Mouse (Mus musculus) neural tube, embryonic 11.5 days (tissue): ENCODE results near the gene Camta2. TPM values are rescaled to one million over a fixed set of nuclear protein-coding genes. Genes with fewer than 3 reads are reported as not detected.

ENCODE experiments used
- ATAC-seq: fragments of 200-750 bp; cut with Nextera tagmentation; 2 replicates; pipeline ENCODE4 v1.8.0; 2017; ENCODE audit warnings: moderate number of reproducible peaks, mild to moderate bottlenecking, moderate TSS enrichment, moderate library complexity; ENCODE audit not compliant: insufficient read depth, low FRiP score, low TSS enrichment
- DNase-seq: peaks from one replicate; pipeline ENCODE4 v3.0.0-alpha.2; 2015; ENCODE audit warnings: low spot score
- H3K27ac ChIP-seq: fragments of 300-500 bp; sonication (generic); 2 replicates; pipeline ENCODE4 v1.5.1; 2014; ENCODE audit warnings: low read depth, mild to moderate bottlenecking, low read length
- H3K27me3 ChIP-seq: fragments of 300-500 bp; sonication (generic); 2 replicates; pipeline ENCODE4 v1.6.1; 2014; ENCODE audit warnings: mild to moderate bottlenecking, low read length, mixed read lengths; ENCODE audit not compliant: control insufficient read depth, insufficient read depth
- H3K36me3 ChIP-seq: fragments of 300-500 bp; sonication (generic); 2 replicates; pipeline ENCODE4 v1.6.1; 2014; ENCODE audit warnings: mild to moderate bottlenecking, low read length, moderate library complexity, mixed read lengths; ENCODE audit not compliant: control insufficient read depth, insufficient read depth
- H3K4me1 ChIP-seq: fragments of 300-500 bp; sonication (generic); 2 replicates; pipeline ENCODE4 v1.6.1; 2014; ENCODE audit warnings: low read length, mixed read lengths; ENCODE audit not compliant: control insufficient read depth, insufficient read depth
- H3K4me2 ChIP-seq: fragments of 300-500 bp; sonication (generic); 2 replicates; pipeline ENCODE4 v1.6.1; 2014; ENCODE audit warnings: low read depth, mild to moderate bottlenecking, moderate library complexity
- H3K4me3 ChIP-seq: fragments of 300-500 bp; sonication (generic); 2 replicates; pipeline ENCODE4 v1.5.1; 2014; ENCODE audit warnings: low read depth, low read length
- H3K9ac ChIP-seq: fragments of 300-500 bp; sonication (generic); 2 replicates; pipeline ENCODE4 v1.6.1; 2014; ENCODE audit warnings: mild to moderate bottlenecking, low read length
- H3K9me3 ChIP-seq: fragments of 300-500 bp; sonication (generic); 2 replicates; pipeline ENCODE4 v1.6.1; 2016; ENCODE audit warnings: low read length; ENCODE audit not compliant: control insufficient read depth
- WGBS: fragments of 180-500 bp; shearing (Covaris S2); extraction: QIAGEN DNeasy Blood & Tissue Kit; methylation state at CpG from one replicate; pipeline ENCODE4 v1.1.7; 2014; 5-methylcytosine and 5-hydroxymethylcytosine counted together
- polyA plus RNA-seq: library from polyadenylated mRNA; unstranded; fragments of >200 nt; fragmentation: Nextera tagmentation; extraction: Ambion mirVana; gene quantifications from 2 replicates; pipeline ENCODE4 v1.2.1, GENCODE M21; 2014

The Camta2 gene
- polyA plus RNA-seq, result 10.7 and 10.8 TPM in 2 replicates

DNA sequence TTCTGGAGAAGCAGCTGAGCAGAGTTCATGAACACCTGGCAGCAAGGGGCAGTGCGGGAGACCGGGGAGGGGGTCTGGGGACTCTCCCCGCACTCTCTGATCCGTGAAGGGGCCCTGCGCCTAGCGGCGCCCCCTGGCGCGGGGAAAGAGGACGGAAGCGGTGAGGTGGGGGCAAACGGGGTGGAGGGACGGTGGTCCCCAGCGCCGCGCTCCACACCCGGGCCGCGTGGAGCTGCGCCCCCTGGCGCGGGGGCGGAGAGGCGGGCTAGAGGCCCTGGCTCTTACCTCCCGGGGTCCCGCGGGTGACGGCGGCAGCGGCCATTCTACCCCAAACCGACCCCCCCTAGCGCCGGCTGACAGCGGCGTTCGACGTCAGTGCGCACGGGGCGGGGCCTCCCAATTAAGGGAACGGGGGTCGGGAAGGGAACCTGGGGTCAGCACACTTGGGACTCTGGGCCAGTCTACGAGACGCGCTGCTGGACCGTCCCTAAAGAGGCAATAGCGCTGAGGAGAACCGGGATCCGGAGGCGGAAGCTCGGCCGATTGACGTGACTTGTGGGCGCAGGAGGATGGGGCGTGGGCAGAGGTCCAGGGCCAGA is at the start of gene Camta2:
Gene Camta2 (minus strand): TSS at position 505 of the 599 bp plus-strand sequence.
- H3K9ac ChIP-seq, result peak within 1 kb of the TSS; percentile 70
- H3K4me3 ChIP-seq, result peak within 1 kb of the TSS; percentile 85
- no peaks in the 10 kb centered on the region for H3K9me3 ChIP-seq
- H3K4me1 ChIP-seq, result peaks cover 12% of the 10 kb centered on the region
- DNase-seq (peak; percentile 88), ATAC-seq (peak; percentile 77)
- no peaks in the 10 kb centered on the region for H3K27me3 ChIP-seq
- H3K4me2 ChIP-seq, result peak within 1 kb of the TSS; percentile 87
- peak within 1 kb of the TSS; percentile 46 for H3K27ac ChIP-seq
- H3K36me3 ChIP-seq, result no peaks in the 10 kb centered on the region
- WGBS, result 0% methylated on average over 55 of the region's 55 CpGs

DNA sequence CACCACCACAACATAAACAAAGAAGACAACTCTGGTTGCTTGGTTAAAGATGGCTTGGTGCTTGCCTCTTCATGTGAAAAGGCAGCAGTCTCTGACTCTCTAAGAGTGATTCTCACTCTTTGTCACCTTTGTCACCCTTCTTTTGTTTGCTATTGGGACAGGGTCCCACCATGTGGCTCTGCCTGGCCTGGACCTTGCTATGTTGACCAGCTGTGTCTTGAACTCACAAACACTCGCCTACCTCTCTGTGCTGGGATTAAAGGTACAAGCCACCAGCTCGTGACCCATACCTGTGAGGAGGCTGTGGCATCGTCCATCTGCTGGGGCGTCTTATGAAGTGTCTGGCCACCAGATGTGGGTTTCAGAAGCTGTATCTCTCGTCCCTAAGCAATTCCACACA is 45.4 kb upstream of the Camta2 start:
- no peak overlapping the region for H3K4me3 ChIP-seq
- H3K27me3 ChIP-seq, result no peaks in the 10 kb centered on the region
- H3K36me3 ChIP-seq, result no peaks in the 10 kb centered on the region
- no peaks in the 10 kb centered on the region for H3K9me3 ChIP-seq
- no peak overlapping the region for H3K9ac ChIP-seq
- H3K4me2 ChIP-seq, result no peak overlapping the region
- 55% methylated on average over 5 of the region's 5 CpGs for WGBS
- DNase-seq (no peak), ATAC-seq (no peak)
- H3K27ac ChIP-seq, result no peak overlapping the region
- no peaks in the 10 kb centered on the region for H3K4me1 ChIP-seq

DNA sequence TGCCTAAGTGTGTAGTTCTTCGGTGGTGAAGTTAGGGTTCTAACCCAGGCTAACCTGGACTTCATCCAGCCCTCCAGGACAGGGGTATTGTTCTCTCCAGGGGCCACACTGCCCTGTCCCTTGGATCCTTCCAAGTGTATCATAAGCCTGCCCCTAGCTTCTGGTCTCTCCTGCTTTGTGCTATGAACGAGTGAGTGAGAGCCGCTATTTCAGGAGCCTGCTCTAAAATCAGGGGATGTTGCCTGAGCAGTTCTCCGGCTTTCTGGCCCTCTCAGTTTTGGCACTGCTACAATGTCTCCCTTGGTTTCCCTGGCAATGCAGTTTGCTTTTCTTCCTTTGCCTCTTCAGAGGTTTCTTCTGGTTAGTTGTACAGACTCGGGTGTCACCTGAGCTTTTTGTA is 43.3 kb upstream of the Camta2 start:
- DNase-seq (no peak), ATAC-seq (no peak)
- no peaks in the 10 kb centered on the region for H3K4me1 ChIP-seq
- 75% methylated on average over 5 of the region's 5 CpGs for WGBS
- no peak overlapping the region for H3K27ac ChIP-seq
- no peak overlapping the region for H3K4me2 ChIP-seq
- H3K9me3 ChIP-seq, result no peaks in the 10 kb centered on the region
- no peak overlapping the region for H3K4me3 ChIP-seq
- no peak overlapping the region for H3K9ac ChIP-seq
- H3K27me3 ChIP-seq, result no peaks in the 10 kb centered on the region
- H3K36me3 ChIP-seq, result peaks cover 6% of the 10 kb centered on the region

DNA sequence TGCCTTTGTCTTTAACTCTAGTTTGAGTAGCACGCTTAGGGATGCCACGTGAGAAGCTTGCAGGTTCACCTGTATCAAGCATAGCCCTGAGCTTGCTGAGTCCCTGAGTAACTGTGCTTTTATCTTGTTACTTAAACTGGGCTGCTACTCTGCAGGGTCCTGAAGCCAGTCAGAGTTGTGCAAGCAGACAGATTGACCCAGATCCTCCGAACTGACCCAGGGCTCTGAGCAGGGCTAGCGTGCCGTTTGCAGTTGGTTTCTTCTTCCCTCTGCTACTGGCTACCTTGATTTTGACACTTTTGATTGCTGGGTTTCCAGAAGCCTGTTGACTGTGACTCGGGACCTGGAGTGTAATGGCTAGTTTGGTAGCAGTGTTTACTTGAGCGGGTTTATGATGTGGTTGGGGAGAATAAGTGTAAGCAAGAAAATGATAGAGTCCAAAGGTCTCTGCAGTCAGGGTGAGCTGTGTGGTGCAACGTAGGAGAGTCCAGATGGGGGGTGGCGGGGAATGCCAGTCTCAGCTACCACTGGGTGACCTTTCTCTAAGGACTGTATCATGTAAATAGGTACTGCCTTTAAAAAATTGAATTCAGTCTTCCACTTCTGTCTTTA is 42.6 kb upstream of the Camta2 start:
- 84% methylated on average over 9 of the region's 9 CpGs for WGBS

DNA sequence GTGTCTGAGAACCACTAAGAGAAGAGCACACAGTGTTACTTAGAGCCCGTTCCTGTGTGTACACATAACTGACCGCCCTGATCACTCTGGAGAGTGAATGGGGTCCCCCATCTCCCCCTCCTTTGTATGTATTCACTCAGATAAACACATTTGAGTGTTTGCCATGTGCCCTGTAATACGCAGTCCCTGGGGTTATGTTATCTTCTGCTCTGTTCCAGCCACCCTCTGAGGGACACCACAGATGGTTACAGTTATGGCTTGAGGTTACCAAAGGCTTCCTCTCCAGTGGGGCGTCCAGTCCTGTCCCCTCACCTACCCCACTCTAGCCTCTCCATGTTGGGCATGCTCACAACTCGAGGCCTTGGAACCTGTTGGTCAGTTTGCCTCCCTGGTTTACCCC is 39.5 kb upstream of the Camta2 start:
- Histone ChIP-seq H3K4me1 (no peaks in the 10 kb centered on the region), H3K9me3 (no peaks in the 10 kb centered on the region), H3K9ac (no peak overlapping the region), H3K4me2 (no peak overlapping the region), H3K27ac (no peak overlapping the region), H3K36me3 (peaks cover 16% of the 10 kb centered on the region), H3K27me3 (no peaks in the 10 kb centered on the region), H3K4me3 (no peak overlapping the region)
- WGBS, result 85% methylated on average over 5 of the region's 5 CpGs
- DNase-seq (no peak), ATAC-seq (no peak)

More for the DNA sequence above, 42.6 kb upstream of the Camta2 start:
- peaks cover 9% of the 10 kb centered on the region for H3K36me3 ChIP-seq
- H3K27ac ChIP-seq, result no peak overlapping the region
- no peaks in the 10 kb centered on the region for H3K27me3 ChIP-seq
- H3K4me2 ChIP-seq, result no peak overlapping the region
- no peak for ATAC-seq
- DNase-seq, result no peak
- H3K4me3 ChIP-seq, result no peak overlapping the region
- no peaks in the 10 kb centered on the region for H3K4me1 ChIP-seq
- H3K9me3 ChIP-seq, result no peaks in the 10 kb centered on the region
- no peak overlapping the region for H3K9ac ChIP-seq

DNA sequence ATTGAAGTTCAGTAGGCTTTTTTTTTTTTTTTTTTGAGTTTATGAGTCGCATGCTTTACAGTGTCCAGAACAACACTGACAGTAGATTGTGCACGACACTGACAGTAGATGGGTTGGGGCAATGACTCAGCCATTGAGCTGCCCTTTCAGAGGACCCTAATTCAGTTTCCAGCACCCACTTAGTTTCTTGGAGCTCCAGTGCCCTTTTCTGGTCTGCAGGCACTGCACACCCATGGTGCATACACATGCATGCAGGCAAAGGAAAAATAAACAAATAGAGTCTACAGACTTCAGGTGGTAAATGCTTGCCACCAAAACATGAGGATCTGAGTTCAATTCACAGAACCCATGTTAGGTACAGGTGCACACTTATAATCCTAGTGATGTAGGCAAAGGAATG is 38.7 kb upstream of the Camta2 start:
- no peak overlapping the region for H3K4me2 ChIP-seq
- no peaks in the 10 kb centered on the region for H3K27me3 ChIP-seq
- ATAC-seq (no peak), DNase-seq (no peak)
- H3K27ac ChIP-seq, result no peak overlapping the region
- no peaks in the 10 kb centered on the region for H3K4me1 ChIP-seq
- H3K4me3 ChIP-seq, result no peak overlapping the region
- no peaks in the 10 kb centered on the region for H3K9me3 ChIP-seq
- H3K9ac ChIP-seq, result no peak overlapping the region
- H3K36me3 ChIP-seq, result peaks cover 18% of the 10 kb centered on the region
- 88% methylated on average over 2 of the region's 2 CpGs for WGBS

DNA sequence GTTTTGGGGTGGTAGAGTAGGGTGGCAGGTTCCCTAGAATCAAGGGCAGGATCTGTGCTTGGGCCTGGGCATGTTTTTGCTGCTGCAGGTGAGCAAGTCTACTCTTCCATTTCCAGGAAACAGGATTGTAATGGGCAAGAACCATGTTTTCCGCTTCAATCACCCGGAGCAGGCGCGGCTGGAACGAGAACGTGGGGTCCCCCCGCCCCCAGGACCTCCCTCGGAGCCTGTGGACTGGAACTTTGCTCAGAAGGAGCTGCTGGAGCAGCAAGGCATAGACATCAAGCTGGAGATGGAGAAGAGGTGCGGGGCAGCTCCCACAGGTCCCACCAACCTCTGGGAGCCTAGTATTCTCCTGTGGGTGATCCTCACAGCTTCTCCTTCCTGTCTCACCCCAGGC is 36.8 kb upstream of the Camta2 start:
- no peak overlapping the region for H3K4me3 ChIP-seq
- H3K9ac ChIP-seq, result no peak overlapping the region
- ATAC-seq, result no peak
- 97% methylated on average over 9 of the region's 9 CpGs for WGBS
- DNase-seq, result no peak
- H3K27ac ChIP-seq, result no peak overlapping the region
- no peaks in the 10 kb centered on the region for H3K9me3 ChIP-seq
- no peaks in the 10 kb centered on the region for H3K4me1 ChIP-seq
- no peak overlapping the region for H3K4me2 ChIP-seq
- H3K27me3 ChIP-seq, result no peaks in the 10 kb centered on the region
- H3K36me3 ChIP-seq, result peaks cover 21% of the 10 kb centered on the region

DNA sequence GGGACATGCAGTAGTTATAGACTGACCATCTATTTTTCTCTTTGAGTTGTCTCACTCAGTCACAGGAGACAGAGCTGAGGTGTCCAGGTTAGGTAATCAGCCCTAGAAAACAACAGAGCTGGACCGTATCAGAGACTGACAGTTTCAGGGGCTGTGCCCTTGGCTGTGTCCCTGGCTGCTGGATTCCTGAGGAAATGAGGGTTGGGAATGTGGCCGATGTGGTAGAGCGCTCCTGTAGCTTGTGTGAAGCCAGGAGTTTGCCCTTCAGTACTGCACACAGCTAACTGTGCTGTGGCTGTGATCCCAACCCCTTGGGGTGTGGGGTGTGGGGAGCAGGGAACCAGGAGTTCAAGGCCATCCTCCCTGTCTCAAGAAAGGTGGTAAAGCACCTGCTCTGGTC is 33.2 kb upstream of the Camta2 start:
- ATAC-seq (no peak), DNase-seq (no peak)
- Histone ChIP-seq H3K27ac (no peak overlapping the region), H3K27me3 (no peaks in the 10 kb centered on the region), H3K4me1 (no peaks in the 10 kb centered on the region), H3K4me3 (no peak overlapping the region), H3K9me3 (no peaks in the 10 kb centered on the region), H3K36me3 (peaks cover 21% of the 10 kb centered on the region), H3K4me2 (no peak overlapping the region), H3K9ac (no peak overlapping the region)
- WGBS, result 97% methylated on average over 3 of the region's 3 CpGs

DNA sequence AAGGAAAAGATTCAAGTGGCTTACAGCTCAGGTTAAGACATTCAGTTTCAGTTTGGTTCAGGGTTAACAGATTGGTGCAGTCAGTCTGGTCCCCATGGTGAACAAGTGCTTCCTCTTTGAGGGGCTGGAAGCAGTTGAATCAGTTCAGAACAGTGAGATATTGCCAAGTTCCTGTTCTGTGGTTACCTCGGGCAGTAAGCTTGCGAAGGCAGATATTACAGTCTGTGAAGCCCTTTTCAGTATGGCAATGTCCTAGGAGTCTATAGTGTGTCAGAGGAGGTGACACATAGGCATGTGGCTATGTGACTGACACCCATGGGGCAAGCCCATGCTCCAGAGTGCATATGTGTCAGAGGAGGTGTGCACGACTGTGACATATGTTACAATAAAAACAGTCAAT is 32.7 kb upstream of the Camta2 start:
- Histone ChIP-seq H3K36me3 (peaks cover 18% of the 10 kb centered on the region), H3K4me2 (no peak overlapping the region), H3K4me3 (no peak overlapping the region), H3K27ac (no peak overlapping the region), H3K4me1 (no peaks in the 10 kb centered on the region), H3K9ac (no peak overlapping the region), H3K9me3 (no peaks in the 10 kb centered on the region), H3K27me3 (no peaks in the 10 kb centered on the region)
- DNase-seq, result no peak
- 88% methylated on average over 3 of the region's 3 CpGs for WGBS
- no peak for ATAC-seq
